Mouse (Mus musculus) yolk sac, embryonic 10.5 days (tissue): ENCODE results near the gene Kcnn3.

Source experiments
- DNase-seq: peaks from one replicate; pipeline ENCODE4 v3.0.0-alpha.2; 2017; ENCODE audit warnings: low spot score

The Kcnn3 gene

DNA sequence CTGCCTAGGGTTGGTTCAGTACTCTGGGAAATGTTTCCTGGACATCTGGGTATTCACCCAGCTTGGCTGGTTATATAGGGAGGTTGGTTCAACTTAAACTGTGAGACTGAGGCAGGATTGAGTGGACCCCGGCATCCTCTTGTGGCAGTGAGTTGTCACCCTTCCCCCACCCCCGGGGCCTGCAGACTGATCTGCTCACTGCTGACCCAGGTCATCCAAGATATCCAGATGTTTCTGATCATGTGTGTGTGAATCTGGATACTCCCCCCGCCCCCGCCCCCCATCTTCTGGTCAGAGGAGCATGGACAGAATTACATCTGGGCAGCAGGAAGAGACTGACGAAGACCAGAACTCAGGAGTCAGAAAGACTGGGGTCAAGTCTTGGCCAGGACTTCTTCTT lies 45.4 kb downstream of the Kcnn3 start:
- DNase-seq = peak; percentile 54

DNA sequence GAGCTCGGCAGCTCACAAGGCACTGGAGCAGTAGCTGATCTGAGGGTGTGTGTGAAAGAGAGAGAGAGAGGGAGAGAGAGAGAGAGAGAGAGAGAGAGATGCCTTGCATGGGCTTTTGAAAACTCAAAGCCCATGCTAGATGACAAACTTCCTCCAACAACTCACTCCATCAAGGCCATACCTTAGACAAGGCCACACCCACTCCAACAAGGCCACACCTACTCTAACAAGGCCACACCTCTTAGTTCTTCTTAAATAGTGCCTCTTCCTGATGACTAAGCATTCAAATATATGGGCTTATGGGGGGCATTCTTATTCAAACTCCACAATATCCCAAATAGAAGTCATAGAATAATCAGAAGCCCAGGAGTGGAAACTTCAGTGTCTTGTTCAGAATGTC lies 49.1 kb downstream of the Kcnn3 start:
- DNase-seq = no peak

DNA sequence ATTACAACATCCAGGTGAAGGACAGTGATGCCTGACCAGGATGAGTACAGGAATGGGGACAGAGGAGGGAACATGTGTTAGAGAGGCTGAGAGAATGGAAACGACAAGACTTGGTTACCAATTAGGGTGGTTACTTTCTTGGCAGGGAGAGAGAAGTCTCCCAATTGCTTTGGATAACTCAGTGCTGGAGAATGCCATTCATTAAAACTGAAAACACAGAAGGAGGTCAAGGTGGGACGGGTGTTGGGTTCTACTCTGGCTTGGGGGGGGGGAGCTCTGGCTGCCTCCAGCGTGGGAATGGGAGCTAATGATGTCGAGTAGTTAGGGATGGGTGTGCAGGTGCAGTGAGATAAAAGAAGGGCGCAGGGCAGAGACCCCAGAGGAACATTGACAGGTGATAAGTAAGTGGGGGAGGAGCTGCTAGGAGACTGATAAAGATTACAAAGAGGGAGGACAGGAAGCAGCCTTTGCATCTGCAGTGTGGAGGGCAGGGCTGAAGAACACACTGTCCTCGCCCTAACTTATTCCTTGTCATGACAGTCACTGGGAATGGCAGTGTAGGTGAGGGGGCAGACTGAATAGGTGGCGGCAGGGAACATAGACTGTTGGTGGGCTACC lies 49.9 kb downstream of the Kcnn3 start:
- DNase-seq = no peak

DNA sequence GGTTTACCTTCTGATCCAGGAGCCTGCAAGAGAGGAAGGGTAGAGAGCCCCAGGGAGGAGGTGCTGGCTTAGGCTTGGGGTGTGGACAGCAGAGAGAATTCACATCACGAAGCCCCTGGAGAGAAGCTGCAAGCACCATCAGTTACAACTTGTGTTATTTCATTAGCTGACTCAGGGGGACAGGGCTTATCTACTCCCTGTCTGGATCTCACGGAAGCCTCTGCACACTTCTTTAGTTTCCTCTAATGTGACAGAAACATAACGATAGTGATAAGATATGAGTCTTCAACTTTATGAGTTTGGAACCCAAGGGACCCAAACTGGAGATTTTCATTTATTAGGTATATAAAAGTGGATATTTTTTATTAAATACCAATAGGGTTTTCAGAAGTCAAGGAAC lies 50.4 kb downstream of the Kcnn3 start:
- no peak for DNase-seq

DNA sequence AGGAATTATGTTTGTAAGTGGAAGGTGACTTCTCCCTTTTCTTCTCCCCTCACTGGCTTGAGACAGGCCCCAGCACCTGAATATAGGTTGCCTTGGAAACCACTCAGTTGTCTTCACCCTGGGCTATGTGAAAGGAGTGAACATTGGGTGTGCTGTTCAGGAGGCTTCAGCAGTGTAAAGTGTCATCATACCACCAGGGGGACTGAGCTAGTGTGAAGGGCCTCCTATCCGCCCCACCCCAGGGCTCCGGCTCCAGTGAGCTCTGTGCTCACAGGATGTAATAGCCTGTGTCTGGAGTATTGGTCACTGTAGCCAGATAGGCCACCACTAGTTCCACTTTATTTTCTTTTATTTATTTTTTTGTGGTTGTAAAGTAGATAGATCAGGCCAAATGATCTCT lies 54.3 kb downstream of the Kcnn3 start:
- no peak for DNase-seq

DNA sequence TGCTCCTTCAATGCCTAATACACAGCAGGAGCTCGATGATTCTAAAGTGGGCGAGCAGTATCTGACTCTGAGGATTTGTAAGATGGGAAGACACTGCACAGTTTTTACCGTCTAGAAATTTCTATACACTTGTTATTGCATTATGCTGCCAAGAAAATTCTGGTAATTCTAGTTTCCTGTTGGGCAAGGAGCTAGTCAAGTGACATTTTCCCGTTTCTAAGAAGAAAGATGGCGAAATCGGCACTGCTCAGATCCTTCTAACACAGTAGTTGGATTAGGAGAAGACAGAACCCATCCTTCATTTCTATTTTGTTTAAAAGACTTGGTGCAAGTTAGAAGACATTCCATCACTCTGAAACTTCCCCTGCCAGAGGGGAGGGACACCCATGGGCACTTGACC lies 56.4 kb downstream of the Kcnn3 start:
- DNase-seq = no peak

DNA sequence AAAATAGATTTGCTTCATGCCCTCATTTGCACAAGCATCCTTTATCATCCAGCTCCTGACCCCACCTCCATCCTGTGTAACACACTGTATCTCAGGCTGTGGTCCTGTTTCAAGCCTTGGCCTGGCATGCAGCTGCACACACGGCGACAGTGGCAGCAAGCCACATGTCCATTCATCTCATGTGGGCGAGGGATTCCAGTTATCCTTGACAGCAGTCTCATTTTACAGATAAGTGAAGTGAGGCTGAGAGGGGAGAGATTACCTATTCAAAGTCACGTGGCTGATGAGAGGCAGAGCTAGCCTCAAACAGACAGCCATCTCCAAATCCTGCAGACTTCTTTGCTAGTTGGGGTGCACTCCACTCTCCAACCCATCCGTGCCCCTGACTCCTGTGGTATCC lies 57.2 kb downstream of the Kcnn3 start:
- DNase-seq = no peak

DNA sequence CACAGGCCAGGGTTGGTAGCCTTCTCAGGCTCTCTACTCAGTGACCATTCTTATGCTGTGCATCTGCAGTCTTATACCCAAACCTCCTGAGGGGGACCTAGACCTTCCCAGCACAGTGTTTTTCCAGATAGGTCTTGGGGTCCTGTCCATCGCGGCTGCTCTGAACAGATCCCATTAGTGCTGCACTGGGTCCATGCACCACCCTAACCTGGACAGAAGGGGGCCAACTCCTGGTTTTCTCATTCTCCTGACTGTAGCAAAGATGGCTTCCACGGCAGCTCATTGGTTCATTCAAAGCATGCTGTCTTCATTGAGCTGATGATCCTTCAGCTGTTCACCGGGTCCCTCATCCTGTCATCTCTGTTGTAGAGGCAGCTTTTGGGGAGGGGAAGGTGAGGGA lies 58.1 kb downstream of the Kcnn3 start:
- DNase-seq = no peak

DNA sequence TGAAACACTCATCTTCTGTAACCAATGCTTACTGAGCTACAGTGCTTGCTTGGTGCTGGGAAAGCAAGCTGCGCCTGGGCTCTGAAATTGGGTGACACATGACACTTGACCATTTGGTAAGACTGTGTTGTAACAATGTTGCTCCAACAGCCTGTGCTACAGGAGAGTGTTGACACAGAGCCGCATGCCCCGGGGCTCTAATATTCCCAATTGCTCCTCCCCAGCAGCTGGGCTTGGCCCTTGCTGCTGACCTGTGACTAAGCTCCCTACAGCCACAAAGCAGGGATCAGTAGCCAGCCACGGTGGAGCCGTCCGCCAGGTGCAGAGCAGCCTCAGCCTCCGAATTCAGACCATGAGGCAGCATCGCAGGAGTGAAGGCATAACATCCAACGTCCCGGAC lies 58.8 kb downstream of the Kcnn3 start:
- DNase-seq = no peak

DNA sequence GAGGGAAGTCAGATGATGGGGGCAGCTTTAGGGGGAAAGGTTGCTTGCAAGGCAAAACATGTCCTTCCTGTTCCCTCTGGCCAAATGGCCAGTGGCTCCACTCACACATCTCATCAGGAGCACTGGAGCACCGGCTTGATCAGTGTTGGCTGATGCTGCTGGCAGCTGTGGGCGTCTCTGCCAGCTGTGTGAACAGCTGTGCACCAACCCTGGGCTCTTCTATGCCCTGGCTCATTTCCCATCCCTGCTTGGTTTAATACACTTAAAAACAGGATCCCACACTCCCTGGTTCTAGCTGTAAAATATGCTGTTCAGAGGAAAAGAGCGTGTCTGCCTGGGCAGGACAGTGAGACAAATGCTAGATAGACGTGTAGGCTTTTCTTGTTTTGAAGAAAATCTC lies 64.3 kb downstream of the Kcnn3 start:
- DNase-seq = no peak

DNA sequence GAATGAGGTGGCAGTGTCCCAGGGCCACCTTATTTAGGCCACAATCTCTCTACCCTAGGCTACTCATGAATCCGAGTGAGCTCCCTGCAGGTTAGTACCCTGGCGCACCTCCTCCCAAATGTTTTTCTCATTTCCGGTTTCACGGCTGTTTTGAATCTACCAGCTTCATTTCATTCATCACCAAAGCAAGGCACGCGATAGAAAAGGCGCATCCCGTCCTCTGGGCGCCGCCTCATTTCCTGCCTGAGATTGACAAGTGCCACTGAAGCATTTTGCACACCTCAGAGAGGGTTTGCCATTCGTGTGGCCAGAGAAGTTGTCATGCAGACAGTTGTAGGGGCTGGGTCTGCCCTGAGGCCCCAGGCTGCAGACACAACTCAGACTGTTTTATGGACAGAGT lies 68.5 kb downstream of the Kcnn3 start:
- no peak for DNase-seq

DNA sequence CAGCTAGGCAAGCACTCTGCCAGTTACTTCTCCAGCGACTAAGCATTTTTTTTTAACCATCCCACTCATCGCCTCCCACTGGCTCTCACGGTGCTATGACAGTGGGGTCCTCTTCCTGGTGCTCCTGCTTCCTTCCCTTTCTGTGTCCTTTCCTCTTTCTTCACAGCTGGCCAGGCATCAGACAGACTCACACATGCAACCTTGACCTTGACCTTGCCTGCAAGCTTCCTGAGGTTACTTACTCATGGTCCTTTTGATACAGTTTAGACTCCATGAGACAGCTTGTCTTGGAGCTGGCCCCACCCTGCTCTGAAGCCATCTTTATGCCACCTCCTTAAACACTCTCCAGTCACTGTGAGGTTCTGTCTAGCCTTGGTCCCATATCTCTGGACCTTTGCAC lies 69.4 kb downstream of the Kcnn3 start:
- no peak for DNase-seq

DNA sequence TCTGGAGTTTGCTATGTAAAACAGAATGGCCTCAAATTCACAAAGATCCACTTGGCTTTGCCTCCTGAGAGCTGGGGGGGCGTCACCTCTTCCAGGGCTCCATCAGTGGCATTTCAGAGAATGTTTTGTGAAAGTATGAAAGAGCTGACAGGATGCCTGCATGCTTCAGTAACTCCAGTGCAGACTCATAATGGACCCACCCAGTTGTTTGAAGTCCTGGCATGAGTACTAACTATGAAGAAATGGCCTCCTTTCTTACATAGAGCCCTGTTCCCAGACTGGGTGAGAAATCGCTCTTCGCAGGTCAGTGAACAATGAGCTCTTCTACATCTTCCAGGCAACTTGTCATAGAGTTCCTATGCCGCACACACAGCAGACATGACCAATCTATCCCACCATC lies 70.4 kb downstream of the Kcnn3 start:
- no peak for DNase-seq

DNA sequence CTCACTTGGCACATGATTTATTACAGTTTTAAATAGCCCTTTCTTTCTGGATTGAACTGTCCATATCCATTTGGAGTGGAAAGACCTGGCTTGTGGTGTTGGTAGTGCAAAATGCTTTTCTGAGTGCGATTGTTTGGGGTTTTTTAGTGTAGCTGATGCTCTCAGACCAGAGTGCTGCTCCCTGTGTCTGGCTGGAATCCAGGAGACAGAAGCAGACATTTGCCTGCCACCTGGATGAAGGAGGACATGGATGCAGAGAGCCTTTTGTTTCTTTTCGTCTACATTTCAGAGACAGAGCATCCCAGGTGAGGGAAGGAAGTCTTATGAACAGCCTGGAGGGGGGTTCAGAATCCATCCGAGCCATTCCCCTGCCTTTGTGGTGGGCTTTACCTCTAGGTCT lies 71.5 kb downstream of the Kcnn3 start:
- DNase-seq = no peak

DNA sequence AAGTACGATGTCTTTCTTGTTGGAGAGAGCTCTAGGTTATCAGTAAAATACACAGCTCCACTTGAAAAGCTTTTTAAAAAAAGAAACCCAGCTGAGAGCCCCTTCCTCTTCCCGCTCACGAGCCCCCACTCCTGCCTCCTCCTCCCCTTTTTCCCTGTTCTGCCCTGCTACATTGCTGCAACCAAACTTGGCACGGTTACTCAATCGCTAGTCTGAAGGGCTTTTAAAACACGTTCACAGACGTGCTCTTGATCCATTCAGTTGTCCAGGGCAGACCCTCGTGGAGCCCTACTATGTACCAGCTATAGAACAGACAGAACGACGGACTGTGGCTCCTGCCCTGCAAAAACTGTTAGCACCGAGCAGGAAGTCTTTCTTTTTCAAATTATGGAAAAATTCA lies 72.8 kb downstream of the Kcnn3 start:
- DNase-seq = no peak

DNA sequence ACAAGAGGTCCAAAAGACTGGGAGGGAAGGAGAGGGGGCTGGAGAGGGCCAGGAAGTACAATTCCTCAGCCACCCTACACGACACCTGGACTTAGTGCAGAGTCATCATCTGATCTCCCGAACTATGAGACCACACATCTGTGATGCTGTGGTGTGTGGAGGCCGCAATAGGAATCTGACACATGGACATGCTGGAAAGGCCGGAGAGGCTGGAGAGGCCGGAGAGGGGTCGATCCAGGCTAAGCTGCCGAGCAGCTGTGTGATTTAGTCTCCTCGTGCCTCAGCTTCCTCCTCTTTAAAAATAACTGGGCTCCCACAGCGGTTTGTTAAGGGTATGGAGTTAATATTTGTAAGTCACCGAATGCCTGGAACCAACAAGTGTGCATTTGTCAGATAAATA lies 73.6 kb downstream of the Kcnn3 start:
- no peak for DNase-seq

DNA sequence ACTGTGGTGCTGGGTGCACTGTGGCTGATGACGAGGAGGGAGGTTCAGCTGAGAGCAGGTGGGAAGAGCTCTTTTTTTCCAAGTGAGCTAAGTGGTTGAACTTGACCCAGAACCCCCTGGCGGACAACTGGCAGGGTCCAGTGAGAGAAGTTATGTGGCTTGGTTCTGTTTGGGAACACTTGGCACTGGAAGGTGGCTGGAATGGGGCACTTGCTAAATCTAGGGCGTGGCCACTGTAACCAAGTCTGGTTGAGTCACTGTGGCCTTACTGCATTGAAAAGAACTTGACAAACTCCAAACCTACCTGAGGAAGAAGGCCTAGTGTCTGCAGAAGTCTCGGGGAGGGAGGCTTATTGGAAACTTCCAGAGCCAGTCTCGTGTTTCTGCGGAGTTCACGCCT lies 78.4 kb downstream of the Kcnn3 start:
- DNase-seq = no peak

DNA sequence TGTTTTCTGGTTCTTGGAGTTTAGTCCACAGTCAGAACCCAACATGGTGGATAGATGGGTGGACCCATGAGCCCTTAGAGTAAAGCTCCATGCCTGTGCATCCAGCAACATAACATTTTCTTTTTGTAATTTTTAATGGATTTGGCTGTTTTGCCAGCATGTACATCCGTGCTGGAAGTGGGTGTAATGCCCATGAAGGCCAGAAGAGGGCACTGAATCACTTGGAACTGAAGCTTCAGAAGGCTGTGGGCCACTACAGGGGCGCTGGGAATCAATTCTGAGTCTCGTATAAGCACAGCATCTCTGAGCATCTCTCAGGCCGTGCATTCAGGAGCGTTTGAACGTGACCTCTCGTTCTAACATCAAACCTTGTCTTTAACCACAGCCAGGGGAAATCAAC lies 79.0 kb downstream of the Kcnn3 start:
- DNase-seq = no peak

DNA sequence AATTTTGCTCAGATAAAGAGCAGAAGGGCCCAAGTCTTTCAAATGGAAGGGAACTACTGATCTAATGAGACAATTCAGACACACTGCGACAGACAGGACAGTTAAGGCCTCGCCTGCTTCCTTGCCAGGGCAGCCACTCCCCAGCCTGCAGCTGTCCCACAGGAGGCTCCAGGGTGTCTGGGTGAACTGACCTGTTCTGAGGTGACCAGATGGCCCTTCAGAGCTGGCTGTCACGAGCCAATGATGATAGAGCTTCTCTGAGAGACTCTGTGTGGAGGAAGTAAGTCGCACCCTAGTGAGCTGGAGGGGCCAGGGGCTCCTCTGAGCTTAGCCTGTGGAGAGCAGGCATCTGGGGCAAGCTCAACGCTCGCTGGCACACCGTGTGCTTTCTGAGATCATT lies 81.1 kb downstream of the Kcnn3 start:
- DNase-seq = no peak

DNA sequence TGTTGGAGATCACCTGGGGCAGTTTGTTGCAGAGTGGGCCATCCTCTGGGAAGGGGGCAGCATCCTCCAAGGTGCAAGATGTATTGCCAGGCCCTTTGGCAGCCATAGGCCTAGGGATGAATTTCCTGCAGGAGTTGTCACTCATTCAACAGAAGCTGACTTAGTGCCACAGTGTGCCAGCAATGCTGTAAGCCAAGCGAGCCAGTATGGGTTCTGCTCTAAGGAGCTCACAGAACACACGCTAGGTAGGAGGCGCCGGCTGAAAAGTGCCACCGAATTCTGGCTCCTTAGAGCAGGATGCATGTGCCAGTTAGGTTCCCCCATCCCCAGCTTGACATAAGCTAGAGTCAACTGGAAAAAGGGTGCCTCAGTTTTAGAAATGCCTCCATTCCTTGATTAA lies 83.3 kb downstream of the Kcnn3 start:
- DNase-seq = no peak

DNA sequence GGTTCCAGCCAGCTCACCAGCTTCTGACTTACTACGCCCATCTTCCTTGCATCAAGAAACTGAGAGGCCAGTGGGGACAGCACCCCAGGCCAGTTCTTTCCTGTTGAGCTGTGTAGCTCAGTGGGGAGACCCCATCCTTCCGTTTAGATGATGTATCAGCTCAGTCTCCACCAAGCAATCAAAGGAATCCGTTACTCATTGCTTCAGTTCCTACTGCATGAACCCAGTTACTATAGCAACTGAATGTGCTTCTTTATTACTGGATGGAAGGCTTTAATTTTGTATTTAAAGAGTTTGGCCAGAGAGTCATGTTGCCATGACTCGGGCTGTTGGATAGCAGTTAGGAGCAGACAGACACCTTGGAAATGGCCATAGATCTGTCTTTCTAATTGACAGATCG lies 85.3 kb downstream of the Kcnn3 start:
- no peak for DNase-seq

DNA sequence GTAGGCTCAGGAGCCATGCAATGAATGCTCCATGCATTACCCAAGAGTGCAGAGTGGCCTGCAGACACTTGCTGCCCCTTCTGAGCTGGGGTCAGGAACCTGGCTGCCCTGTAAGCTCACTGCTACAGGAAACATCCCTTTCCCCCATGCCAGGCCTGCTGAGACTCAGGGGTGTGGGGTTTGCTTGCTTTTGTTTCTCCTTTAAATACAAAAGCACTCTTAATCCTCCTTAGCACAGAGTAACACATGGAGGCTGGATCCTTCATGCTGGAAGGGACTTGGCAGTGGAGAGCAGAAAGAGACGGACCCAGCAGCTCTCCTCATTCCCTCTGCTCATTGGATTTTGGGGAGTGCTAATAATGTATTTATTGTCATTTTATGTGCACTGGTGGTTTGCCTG lies 87.4 kb downstream of the Kcnn3 start:
- no peak for DNase-seq

DNA sequence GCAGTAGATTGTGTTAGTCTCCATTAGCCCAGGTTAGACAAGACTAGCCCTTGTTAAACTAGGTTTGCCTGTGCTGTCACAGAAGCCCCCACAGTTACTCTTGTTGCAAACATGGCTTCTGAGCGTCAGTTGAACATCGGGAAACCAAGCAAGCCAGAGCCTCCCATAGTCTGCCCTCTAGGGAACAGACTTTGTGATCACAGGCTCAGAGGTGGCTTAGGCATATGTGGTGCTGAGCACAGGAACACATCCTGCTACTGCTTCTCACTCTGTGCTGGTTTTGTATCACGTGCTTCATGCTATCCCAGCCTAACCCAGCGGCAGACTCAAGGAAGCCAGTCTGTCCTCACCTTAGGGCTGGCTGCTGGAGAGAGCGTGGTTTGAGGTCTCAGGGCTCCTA lies 92.1 kb downstream of the Kcnn3 start:
- no peak for DNase-seq

DNA sequence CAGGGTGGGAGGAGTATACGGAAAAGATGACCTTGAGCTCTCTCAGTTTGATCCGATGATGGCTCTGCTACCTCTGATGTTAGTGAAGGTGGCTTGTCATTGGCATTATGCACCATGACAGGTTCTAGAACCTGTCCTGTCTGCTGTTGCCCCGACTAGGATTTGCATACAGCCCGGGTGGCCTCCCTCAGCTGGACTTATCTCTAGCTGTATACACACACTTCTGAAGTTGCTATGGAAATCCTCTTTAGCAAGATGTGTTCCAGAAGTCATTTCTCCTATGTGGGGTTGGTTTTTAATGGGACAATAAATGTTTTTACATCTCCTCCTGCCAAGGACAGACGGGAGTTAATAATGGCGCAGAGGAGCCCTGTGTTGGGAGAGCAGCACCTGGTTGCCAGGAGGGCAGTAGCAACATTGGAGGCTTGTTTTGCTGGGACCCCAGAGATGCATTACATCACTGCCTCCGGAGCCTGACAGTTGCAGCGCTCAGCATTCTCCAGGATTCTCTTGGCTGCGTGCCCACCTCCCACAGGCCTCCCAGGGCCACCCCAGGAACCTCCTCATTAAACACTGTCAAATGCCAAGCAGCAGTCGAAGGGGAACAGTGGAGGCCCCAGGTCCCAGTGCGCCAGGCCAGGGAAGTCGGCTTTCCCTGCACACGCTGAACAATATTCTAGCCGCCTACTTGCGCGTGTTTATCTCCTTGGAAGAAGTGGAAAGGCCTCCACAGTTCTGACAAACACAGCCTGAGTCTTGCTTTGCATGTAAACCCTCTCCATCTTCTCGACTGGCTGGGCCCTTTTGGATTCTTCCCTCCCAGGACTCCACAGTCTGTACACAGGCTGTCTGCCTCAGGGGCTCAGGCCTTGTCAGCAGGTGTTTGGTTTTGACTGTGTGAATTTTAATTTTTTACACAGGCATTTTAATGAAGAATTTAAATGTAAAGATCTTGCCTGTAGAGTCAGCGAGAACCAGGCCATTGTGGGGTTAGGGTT lies 93.9 kb downstream of the Kcnn3 start:
- peak; percentile 34 for DNase-seq
